In genomic region chr19:6621023-6621422, GRCm38 (mm10) we compare ENCODE assay signal across 21 mouse cellular contexts.
"Had no signal": no experiment of that assay in that cellular context is flagged by ENCODE, and none has a peak within 500 bp of the region (broad histone marks: within the 10 kb centered on the region; RNA-seq: fewer than 3 reads in every experiment).

No protein-coding gene starts in this region.

- H3K27me3 ChIP-seq: limb, embryonic 15.5 days; midbrain, embryonic 12.5 days; midbrain, embryonic 15.5 days; neural tube, embryonic 12.5 days; neural tube, embryonic 15.5 days had no signal

- DNase-seq: kidney, postnatal 14 days; kidney, postnatal 4 days; left cerebral cortex, postnatal 4 days; liver, postnatal 0 days; lung, embryonic 14.5 days; right cerebral cortex, adult 18-20 months; right cerebral cortex, postnatal 14 days; right cerebral cortex, postnatal 4 days; thymus, adult 2 months; thymus, postnatal 14 days; thymus, postnatal 4 days had no signal

- ATAC-seq: liver, postnatal 0 days; lung, postnatal 0 days; midbrain, embryonic 15.5 days had no signal

- H3K4me3 ChIP-seq: limb, embryonic 12.5 days; limb, embryonic 15.5 days; midbrain, embryonic 12.5 days; midbrain, embryonic 15.5 days; neural tube, embryonic 12.5 days; neural tube, embryonic 15.5 days had no signal

- H3K4me1 ChIP-seq: midbrain, embryonic 12.5 days; midbrain, embryonic 15.5 days; neural tube, embryonic 12.5 days; neural tube, embryonic 15.5 days had no signal

- H3K27ac ChIP-seq: limb, embryonic 12.5 days; limb, embryonic 15.5 days; liver, embryonic 14.5 days; macrophage; midbrain, embryonic 12.5 days; midbrain, embryonic 15.5 days; neural tube, embryonic 12.5 days; neural tube, embryonic 15.5 days; stomach, postnatal 0 days had no signal
